Mouse (Mus musculus): ENCODE results near the gene Parn. TPM values are rescaled to one million over a fixed set of nuclear protein-coding genes. Genes with fewer than 3 reads are reported as not detected.

The Parn gene
- polyA plus RNA-seq, 1 experiment: not detected

DNA sequence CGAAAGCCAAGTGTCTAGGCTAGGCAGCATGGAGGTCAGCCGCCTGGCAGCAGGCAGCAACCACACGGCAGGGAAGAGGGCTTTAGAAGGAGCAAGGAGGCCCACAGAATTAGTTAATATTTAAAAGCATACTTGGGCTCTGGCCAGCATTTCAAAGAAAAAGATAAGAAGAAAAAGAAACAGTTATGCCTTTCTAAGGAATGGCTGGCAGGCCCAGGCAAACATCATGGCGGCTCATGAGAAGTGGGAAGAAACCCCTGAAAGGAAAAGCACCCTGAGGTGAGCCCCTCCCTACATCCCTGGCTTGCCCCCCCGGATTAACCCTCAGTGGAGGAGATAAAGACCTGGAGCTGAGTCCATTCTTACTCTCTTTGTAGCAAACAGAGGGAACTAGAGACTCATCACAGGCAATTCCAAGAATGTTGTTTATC, 57.0 kb downstream of the Parn start:
- Histone ChIP-seq H3K4me3 (ENCODE audit: insufficient read depth, low read depth, low read length) (no peak overlapping the region), H3K4me1 (ENCODE audit: control insufficient read depth, insufficient read depth, low read length) (no peaks in the 10 kb centered on the region; the same call in 1 of the 2 replicates), H3K27ac (ENCODE audit: insufficient read depth, low read depth, low read length) (no peak overlapping the region)
- 81% methylated on average over 5 of the region's 5 CpGs for WGBS
- TF ChIP-seq CTCF (IDR thresholded peaks at IDR 0.05; ENCODE audit: insufficient read depth, low read depth, low read length): no peak

DNA sequence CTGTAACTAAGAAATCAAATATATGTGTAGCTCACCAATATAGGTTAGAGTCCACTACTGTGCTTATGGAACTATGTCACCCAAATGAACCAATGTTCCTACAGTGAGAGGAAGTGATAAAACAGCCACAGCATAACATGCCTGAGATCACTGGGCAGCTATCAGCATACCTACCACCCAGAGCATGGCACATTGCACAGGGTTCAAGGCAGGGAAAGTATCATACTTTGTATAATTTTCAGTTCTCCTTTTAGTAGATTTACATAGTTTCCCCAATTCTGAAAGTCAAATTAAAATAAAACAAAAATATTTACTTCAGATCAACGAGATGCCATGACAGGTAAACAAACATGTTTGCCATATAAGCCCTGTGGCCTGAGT, 59.3 kb downstream of the Parn start:
- H3K27ac ChIP-seq (ENCODE audit: insufficient read depth, low read depth, low read length): no peak overlapping the region
- 94% methylated on average over 1 of the region's 1 CpGs for WGBS
- H3K4me1 ChIP-seq (ENCODE audit: control insufficient read depth, insufficient read depth, low read length): no peaks in the 10 kb centered on the region; the same call in 1 of the 2 replicates
- H3K4me3 ChIP-seq (ENCODE audit: insufficient read depth, low read depth, low read length): no peak overlapping the region
- no peak for TF ChIP-seq CTCF (IDR thresholded peaks at IDR 0.05; ENCODE audit: insufficient read depth, low read depth, low read length)
- TF ChIP-seq POLR2A (IDR thresholded peaks at IDR 0.05; ENCODE audit: insufficient read depth, low read depth, low read length): no peak

DNA sequence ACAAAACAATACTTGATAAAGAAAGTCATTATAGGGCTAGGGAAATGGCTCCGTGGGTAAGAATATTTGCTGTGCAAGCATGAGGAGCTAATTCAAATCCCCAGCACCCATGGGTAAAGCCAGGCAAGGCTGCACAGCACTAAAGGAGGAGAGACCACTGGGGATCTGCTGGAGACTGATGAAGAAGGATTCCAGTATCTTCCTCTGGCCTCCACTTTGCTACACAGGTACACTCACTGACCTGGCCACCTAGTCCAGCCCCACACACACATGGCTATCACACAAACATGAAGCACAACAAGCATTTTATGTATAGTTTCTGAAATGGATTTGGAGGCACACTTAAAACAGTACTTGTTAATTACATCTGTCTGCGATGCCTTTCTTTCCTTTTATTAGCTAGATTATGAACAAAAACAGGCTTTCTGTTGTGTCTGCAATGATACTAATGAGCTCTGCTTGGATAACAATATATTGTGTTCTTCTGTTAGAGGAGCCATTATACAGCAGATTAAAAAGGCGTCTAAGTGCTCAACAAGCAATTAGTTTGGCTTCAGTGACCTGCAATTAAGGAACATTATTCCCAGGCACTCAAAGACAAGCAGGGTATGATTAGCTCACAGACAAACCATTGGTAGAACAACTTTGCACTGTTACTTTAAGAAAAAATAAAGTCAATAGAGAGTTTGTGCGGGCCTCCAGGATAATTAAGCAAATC, 59.8 kb downstream of the Parn start:
- no peak overlapping the region for H3K4me3 ChIP-seq (ENCODE audit: insufficient read depth, low read depth, low read length)
- TF ChIP-seq CTCF (IDR thresholded peaks at IDR 0.05; ENCODE audit: insufficient read depth, low read depth, low read length): no peak
- no peak for TF ChIP-seq POLR2A (IDR thresholded peaks at IDR 0.05; ENCODE audit: insufficient read depth, low read depth, low read length)
- 25% methylated on average over 4 of the region's 4 CpGs for WGBS

DNA sequence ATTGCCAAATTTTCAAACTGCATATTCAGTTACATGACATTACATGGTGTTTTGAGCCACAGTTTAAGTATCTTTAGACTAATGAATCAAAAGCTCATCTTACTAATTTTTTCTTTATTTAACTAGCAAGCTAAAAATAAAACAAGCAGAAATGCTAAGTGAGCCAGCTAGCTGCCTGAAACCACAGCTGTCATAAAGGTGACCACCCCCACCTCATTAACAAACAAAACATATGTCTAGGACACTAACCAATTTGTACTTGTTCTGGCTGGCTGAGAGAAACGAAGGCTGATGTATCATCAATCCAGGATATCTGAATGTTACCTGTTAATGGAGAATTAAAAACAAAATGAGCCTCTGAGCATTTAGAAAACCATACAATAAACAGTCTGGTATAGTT, 65.2 kb downstream of the Parn start:
- no peaks in the 10 kb centered on the region for H3K4me1 ChIP-seq (ENCODE audit: control insufficient read depth, insufficient read depth, low read length)
- WGBS: 64% methylated on average over 1 of the region's 1 CpGs
- no peak overlapping the region for H3K27ac ChIP-seq (ENCODE audit: insufficient read depth, low read depth, low read length)
- no peak overlapping the region for H3K4me3 ChIP-seq (ENCODE audit: insufficient read depth, low read depth, low read length)
- no peak for TF ChIP-seq CTCF (IDR thresholded peaks at IDR 0.05; ENCODE audit: insufficient read depth, low read depth, low read length)
- no peak for TF ChIP-seq POLR2A (IDR thresholded peaks at IDR 0.05; ENCODE audit: insufficient read depth, low read depth, low read length)

More for the DNA sequence above, 59.8 kb downstream of the Parn start:
- no peaks in the 10 kb centered on the region; the same call in 1 of the 2 replicates for H3K4me1 ChIP-seq (ENCODE audit: control insufficient read depth, insufficient read depth, low read length)
- H3K27ac ChIP-seq (ENCODE audit: insufficient read depth, low read depth, low read length): no peak overlapping the region

DNA sequence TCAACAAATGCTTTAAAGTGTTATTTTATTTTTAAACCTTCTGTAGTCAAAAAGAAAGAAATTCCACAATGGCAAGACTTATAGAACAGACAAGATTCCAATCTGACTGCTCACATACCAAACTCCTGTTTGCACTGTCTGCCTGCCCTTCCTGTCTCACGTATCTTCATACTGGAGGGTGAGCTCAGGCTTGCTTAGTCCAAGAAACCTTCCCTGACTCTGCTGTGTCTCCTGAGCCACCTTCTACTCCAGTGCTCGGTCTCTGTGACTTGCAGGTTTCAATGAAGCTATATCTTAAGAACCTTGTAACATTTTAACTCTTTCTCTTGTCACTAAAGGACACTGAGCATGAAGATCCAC, 78.9 kb downstream of the Parn start:
- Histone ChIP-seq H3K4me1 (ENCODE audit: control insufficient read depth, insufficient read depth, low read length) (no peaks in the 10 kb centered on the region), H3K4me3 (ENCODE audit: insufficient read depth, low read depth, low read length) (no peak overlapping the region), H3K27ac (ENCODE audit: insufficient read depth, low read depth, low read length) (no peak overlapping the region)
- no peak for TF ChIP-seq CTCF (IDR thresholded peaks at IDR 0.05; ENCODE audit: insufficient read depth, low read depth, low read length)
- no peak for TF ChIP-seq POLR2A (IDR thresholded peaks at IDR 0.05; ENCODE audit: insufficient read depth, low read depth, low read length)
- WGBS: 87% methylated on average over 2 of the region's 2 CpGs

DNA sequence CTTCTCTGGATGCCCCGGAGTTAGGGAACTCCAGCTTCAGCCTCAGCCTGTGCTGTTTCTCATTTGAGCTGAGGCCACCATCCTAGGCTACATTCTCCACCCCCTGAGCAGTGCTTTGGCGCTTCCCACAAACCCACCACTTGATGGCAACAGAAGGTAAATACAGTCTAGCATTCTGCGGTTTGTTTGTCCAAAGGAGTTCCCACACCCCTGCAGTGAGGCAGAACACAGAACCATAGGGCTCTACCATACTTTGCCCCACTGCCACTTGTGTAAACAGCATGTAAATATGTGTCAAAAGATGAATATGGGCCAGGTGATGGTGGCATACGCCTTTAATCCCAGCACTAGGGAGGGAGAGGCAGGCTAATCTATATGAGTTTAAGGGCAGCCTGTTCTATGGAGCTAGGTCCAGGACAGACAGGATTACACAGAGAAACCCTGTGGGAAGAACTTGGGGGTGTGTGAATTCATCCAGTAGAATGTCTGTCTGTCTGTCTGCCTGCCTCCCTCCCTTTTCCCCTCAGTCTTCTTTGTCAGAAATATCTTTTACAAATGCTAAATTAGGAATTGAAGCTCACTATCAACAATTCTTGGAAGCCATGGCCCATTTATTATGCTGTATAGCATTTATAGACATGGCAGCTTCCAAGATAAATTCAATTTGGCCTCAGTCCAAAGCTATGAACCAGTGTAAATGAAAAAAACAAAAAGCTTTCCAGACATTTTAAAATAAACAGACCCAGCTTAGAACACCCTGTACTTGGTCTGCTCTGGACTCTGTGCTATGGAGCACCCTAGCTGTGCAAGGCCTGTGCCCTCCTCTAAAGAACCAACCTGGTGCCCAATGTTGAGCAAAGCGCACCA, 79.6 kb downstream of the Parn start:
- no peak overlapping the region for H3K4me3 ChIP-seq (ENCODE audit: insufficient read depth, low read depth, low read length)
- WGBS: 85% methylated on average over 5 of the region's 5 CpGs
- no peak for TF ChIP-seq CTCF (IDR thresholded peaks at IDR 0.05; ENCODE audit: insufficient read depth, low read depth, low read length)
- TF ChIP-seq POLR2A (IDR thresholded peaks at IDR 0.05; ENCODE audit: insufficient read depth, low read depth, low read length): no peak
- H3K27ac ChIP-seq (ENCODE audit: insufficient read depth, low read depth, low read length): no peak overlapping the region
- no peaks in the 10 kb centered on the region for H3K4me1 ChIP-seq (ENCODE audit: control insufficient read depth, insufficient read depth, low read length)

DNA sequence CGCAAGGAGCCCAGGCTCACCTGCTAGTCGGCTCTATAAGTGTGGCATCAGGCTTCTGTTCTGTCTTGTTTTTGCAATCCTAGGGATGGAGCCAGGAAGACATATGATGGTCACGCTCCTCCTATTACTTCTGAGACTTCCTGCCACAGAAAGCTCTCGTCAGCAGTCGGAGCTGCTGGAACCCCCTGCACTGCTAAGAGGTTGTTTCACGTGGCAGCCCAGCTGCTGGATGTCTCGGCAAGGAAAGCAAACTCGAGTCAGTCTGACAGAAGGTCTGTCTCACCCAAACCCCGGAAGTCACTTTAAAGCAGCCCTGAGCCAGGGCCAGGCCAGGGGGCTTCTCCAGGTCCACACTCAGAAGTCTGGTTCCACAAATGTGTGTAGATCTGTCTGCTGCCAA, 82.7 kb downstream of the Parn start:
- H3K4me3 ChIP-seq (ENCODE audit: insufficient read depth, low read depth, low read length): no peak overlapping the region
- 85% methylated on average over 9 of the region's 9 CpGs for WGBS
- TF ChIP-seq CTCF (IDR thresholded peaks at IDR 0.05; ENCODE audit: insufficient read depth, low read depth, low read length) (no peak), POLR2A (IDR thresholded peaks at IDR 0.05; ENCODE audit: insufficient read depth, low read depth, low read length) (no peak)
- H3K27ac ChIP-seq (ENCODE audit: insufficient read depth, low read depth, low read length): no peak overlapping the region
- no peaks in the 10 kb centered on the region for H3K4me1 ChIP-seq (ENCODE audit: control insufficient read depth, insufficient read depth, low read length)

DNA sequence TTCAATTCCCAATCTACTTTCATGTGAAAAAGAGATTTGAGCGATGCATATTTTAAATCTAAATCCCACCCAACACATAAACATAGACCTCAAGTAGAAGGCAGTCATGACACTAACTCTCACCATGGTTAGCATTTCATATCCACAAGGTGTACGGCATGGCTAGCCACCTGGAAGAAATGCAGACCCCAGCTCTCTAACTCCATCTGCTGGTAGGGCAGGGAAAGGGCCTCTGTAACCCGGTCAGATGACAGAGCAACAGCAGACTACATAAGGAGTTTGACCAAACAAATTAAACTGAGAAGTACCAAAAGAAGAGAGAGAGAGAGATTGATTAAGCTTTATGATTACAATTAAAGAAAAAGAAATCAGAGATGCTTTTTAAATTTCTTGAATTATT, 87.2 kb downstream of the Parn start:
- 92% methylated on average over 3 of the region's 3 CpGs for WGBS
- Histone ChIP-seq H3K4me1 (ENCODE audit: control insufficient read depth, insufficient read depth, low read length) (peaks cover 2% of the 10 kb centered on the region; the same call in 1 of the 2 replicates), H3K4me3 (ENCODE audit: insufficient read depth, low read depth, low read length) (no peak overlapping the region), H3K27ac (ENCODE audit: insufficient read depth, low read depth, low read length) (no peak overlapping the region)
- TF ChIP-seq CTCF (IDR thresholded peaks at IDR 0.05; ENCODE audit: insufficient read depth, low read depth, low read length): no peak
- no peak for TF ChIP-seq POLR2A (IDR thresholded peaks at IDR 0.05; ENCODE audit: insufficient read depth, low read depth, low read length)

DNA sequence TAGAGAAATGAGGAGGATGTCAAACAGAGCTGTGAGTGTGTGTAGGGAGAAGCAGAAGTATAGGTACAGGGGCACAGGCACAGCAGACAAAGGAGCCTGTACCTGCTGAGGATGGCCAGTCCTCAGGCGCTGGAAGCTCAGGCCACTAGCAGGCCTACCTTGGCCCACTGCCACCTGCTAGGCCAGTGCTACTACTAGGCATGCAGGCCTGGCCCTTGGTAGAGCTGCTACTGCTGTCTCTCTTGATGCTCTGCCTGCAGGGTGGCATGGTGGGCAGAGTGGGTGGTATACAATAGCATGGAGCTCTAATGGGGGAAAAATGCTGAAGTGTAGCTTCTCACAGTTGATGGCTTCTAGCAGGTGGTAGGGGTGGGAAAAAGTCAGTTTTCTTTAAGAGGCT, 88.0 kb downstream of the Parn start:
- 85% methylated on average over 1 of the region's 1 CpGs for WGBS
- Histone ChIP-seq H3K27ac (ENCODE audit: insufficient read depth, low read depth, low read length) (no peak overlapping the region), H3K4me3 (ENCODE audit: insufficient read depth, low read depth, low read length) (no peak overlapping the region), H3K4me1 (ENCODE audit: control insufficient read depth, insufficient read depth, low read length) (peaks cover 2% of the 10 kb centered on the region; the same call in 1 of the 2 replicates)
- no peak for TF ChIP-seq POLR2A (IDR thresholded peaks at IDR 0.05; ENCODE audit: insufficient read depth, low read depth, low read length)
- TF ChIP-seq CTCF (IDR thresholded peaks at IDR 0.05; ENCODE audit: insufficient read depth, low read depth, low read length): no peak

All from olfactory bulb, adult 2 months (tissue).